16 mouse cellular contexts compared by ENCODE assay signal in the genomic region with DNA sequence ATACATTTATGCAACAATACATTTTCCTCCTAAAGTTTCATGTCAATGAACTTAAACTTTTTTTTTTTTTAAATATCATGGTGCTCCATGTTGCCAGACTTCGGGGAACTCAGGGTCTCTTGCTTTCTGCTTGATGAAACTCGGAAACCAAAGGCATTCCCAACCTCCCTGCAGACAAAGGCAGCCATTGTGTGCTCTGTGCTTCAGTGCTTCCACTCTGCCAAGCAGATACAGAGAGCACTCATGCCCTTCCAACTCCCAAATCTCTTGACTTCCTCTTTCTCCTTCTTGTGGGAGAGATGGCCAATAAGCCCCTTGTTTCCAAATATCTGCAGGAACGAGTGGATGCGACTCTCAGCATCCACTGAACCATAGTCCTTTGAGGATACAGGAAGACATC.
DNase-seq lines count a peak whose midpoint lies in the region; ATAC-seq and TF ChIP-seq lines count a peak whose summit lies in the region.
"Had no signal": no experiment of that assay in that cellular context is flagged by ENCODE, and none has a peak within 500 bp of the region (broad histone marks: within the 10 kb centered on the region; RNA-seq: fewer than 3 reads in every experiment).

No protein-coding gene starts in this region.

- 0 out of 2 replicates have a peak, but pooled peaks cover 1% of the 10 kb centered on the region for H3K4me1 ChIP-seq in forebrain, embryonic 11.5 days (replicated peaks; ENCODE audit: control insufficient read depth, insufficient read depth, low read length)
- H3K4me1 ChIP-seq in forebrain, embryonic 13.5 days, result peaks cover 9% of the 10 kb centered on the region
- H3K4me1 ChIP-seq in lung, embryonic 14.5 days (ENCODE audit: insufficient read depth), result peaks cover 14% of the 10 kb centered on the region

- 23% methylated on average over 4 of the region's 4 CpGs for WGBS in forebrain, embryonic 11.5 days
- 15% methylated on average over 4 of the region's 4 CpGs for WGBS in forebrain, embryonic 13.5 days
- 61% methylated on average over 4 of the region's 4 CpGs for WGBS in lung, embryonic 14.5 days

- H3K4me2 ChIP-seq in forebrain, embryonic 11.5 days (ENCODE audit: low read depth, low read length, severe bottlenecking), result no peak overlapping the region
- H3K4me2 ChIP-seq in forebrain, embryonic 13.5 days, result no peak overlapping the region
- H3K4me2 ChIP-seq in lung, embryonic 14.5 days, result no peak overlapping the region
- H3K4me2 ChIP-seq: limb, embryonic 15.5 days had no signal

- no peak for TF ChIP-seq CTCF in lung, embryonic 14.5 days (IDR thresholded peaks at IDR 0.05; ENCODE audit: low read depth)

- H3K9me3 ChIP-seq in forebrain, embryonic 11.5 days (ENCODE audit: control insufficient read depth, low read length), result no peaks in the 10 kb centered on the region
- H3K9me3 ChIP-seq in forebrain, embryonic 13.5 days (replicated peaks), result no peaks in the 10 kb centered on the region
- no peaks in the 10 kb centered on the region for H3K9me3 ChIP-seq in lung, embryonic 14.5 days (ENCODE audit: low read depth, low read length)
- H3K9me3 ChIP-seq: limb, embryonic 15.5 days; megakaryocyte, embryonic 14.5 days had no signal

- H3K27ac ChIP-seq in forebrain, embryonic 11.5 days (ENCODE audit: low read depth, low read length), result no peak overlapping the region
- H3K27ac ChIP-seq in forebrain, embryonic 13.5 days, result no peak overlapping the region
- no peak overlapping the region; the same call in 1 of the 2 replicates for H3K27ac ChIP-seq in lung, embryonic 14.5 days (ENCODE audit: low read depth)
- H3K27ac ChIP-seq: limb, embryonic 15.5 days had no signal

- H3K9ac ChIP-seq in forebrain, embryonic 11.5 days (ENCODE audit: low read length), result no peak overlapping the region
- no peak overlapping the region for H3K9ac ChIP-seq in forebrain, embryonic 13.5 days
- H3K9ac ChIP-seq in lung, embryonic 14.5 days, result no peak overlapping the region
- H3K9ac ChIP-seq: limb, embryonic 15.5 days had no signal

- ATAC-seq in forebrain, embryonic 11.5 days (replicated peaks; ENCODE audit: low FRiP score), result 0 out of 2 replicates have a peak, but pooled peaks have one; percentile 53
- ATAC-seq in forebrain, embryonic 13.5 days, result no peak
- ATAC-seq in lung, embryonic 14.5 days (ENCODE audit: insufficient read depth), result no peak
- ATAC-seq: intestine, postnatal 0 days had no signal

- H3K4me3 ChIP-seq in forebrain, embryonic 11.5 days (ENCODE audit: low read depth, low read length), result no peak overlapping the region
- H3K4me3 ChIP-seq in forebrain, embryonic 13.5 days, result no peak overlapping the region
- no peak overlapping the region for H3K4me3 ChIP-seq in lung, embryonic 14.5 days (ENCODE audit: low read depth, low read length)
- H3K4me3 ChIP-seq: limb, embryonic 15.5 days; megakaryocyte, embryonic 14.5 days had no signal

- no peaks in the 10 kb centered on the region for H3K27me3 ChIP-seq in forebrain, embryonic 11.5 days (ENCODE audit: control insufficient read depth, insufficient read depth, low read length)
- H3K27me3 ChIP-seq in forebrain, embryonic 13.5 days, result no peaks in the 10 kb centered on the region
- no peaks in the 10 kb centered on the region for H3K27me3 ChIP-seq in lung, embryonic 14.5 days (ENCODE audit: insufficient read depth, low read length)
- H3K27me3 ChIP-seq: limb, embryonic 15.5 days had no signal

- DNase-seq in forebrain, embryonic 11.5 days (ENCODE audit: low spot score), result peak; percentile 46
- DNase-seq in lung, embryonic 14.5 days, result peak; percentile 36
- no peak for DNase-seq in lung, postnatal 14 days
- DNase-seq in embryo, embryonic 10.5 days (ENCODE audit: low spot score), result peak; percentile 68
- peak; percentile 30 for DNase-seq in mesoderm, embryonic 11.5 days (ENCODE audit: low read depth, low spot score)
- no peak for DNase-seq in cerebellum, postnatal 10 days
- no peak for DNase-seq in cerebellum, adult 18-20 months
- DNase-seq: adrenal gland, postnatal 10 days; cerebellum, postnatal 36 days; heart, postnatal 36 days; kidney, postnatal 25 days; lung, adult 18-20 months had no signal

- H3K36me3 ChIP-seq in forebrain, embryonic 11.5 days (ENCODE audit: control insufficient read depth, insufficient read depth, low read length), result no peaks in the 10 kb centered on the region
- H3K36me3 ChIP-seq in forebrain, embryonic 13.5 days (ENCODE audit: poor library complexity, severe bottlenecking), result no peaks in the 10 kb centered on the region
- H3K36me3 ChIP-seq in lung, embryonic 14.5 days (ENCODE audit: insufficient read depth), result no peaks in the 10 kb centered on the region
- H3K36me3 ChIP-seq: limb, embryonic 15.5 days had no signal

Comparison
In these comparisons a context has a peak if more than half of its experiments do, and no peak if none do; other contexts are left out.
1. DNase-seq: peak in forebrain, embryonic 11.5 days (single experiment), lung, embryonic 14.5 days (single experiment), embryo, embryonic 10.5 days (single experiment) and mesoderm, embryonic 11.5 days (single experiment); none in lung, postnatal 14 days (single experiment), cerebellum, postnatal 10 days (0 of 2) and cerebellum, adult 18-20 months (0 of 2).